ENCODE assay signal across 8 mouse cellular contexts in genomic region chr7:102099760-102100661, GRCm38 (mm10). TPM values are rescaled to one million over a fixed set of nuclear protein-coding genes. Genes with fewer than 3 reads are reported as not detected.
DNase-seq lines count a peak whose midpoint lies in the region; ATAC-seq and TF ChIP-seq lines count a peak whose summit lies in the region.

No protein-coding gene starts in this region.

- H3K9me3 ChIP-seq in CH12.LX (replicated peaks; ENCODE audit: low read length) = no peaks in the 10 kb centered on the region
- H3K9me3 ChIP-seq in heart, embryonic 16.5 days (replicated peaks; ENCODE audit: control insufficient read depth, low read length) = no peaks in the 10 kb centered on the region
- no peaks in the 10 kb centered on the region for H3K9me3 ChIP-seq in stomach, postnatal 0 days (ENCODE audit: control insufficient read depth, low read length)

- H3K4me2 ChIP-seq in CH12.LX (ENCODE audit: insufficient read depth, low read depth, poor library complexity, severe bottlenecking) = peak overlapping the region; percentile 18
- peak overlapping the region; percentile 60 for H3K4me2 ChIP-seq in heart, embryonic 16.5 days (ENCODE audit: low read depth, low read length)
- H3K4me2 ChIP-seq in stomach, postnatal 0 days (replicated peaks; ENCODE audit: low read depth) = peak overlapping the region; percentile 59

- no peak for TF ChIP-seq CTCF in CH12.LX (conservative IDR thresholded peaks at IDR 0.05 in 1 of 2, IDR thresholded peaks at IDR 0.05 in 1 of 2; ENCODE audit: low read depth in 2 of 2, low read length in 2 of 2)
- no peak for TF ChIP-seq CTCF in stomach, postnatal 0 days (IDR thresholded peaks at IDR 0.05; ENCODE audit: low read depth)

- H3K4me3 ChIP-seq in CH12.LX (replicated peaks in 1 of 3; ENCODE audit: low read depth in 2 of 3, low read length in 2 of 3, poor library complexity in 1 of 3) = no peak overlapping the region
- H3K4me3 ChIP-seq in heart, embryonic 16.5 days (ENCODE audit: low read length) = peak overlapping the region; percentile 30
- H3K4me3 ChIP-seq in stomach, postnatal 0 days (ENCODE audit: low read depth, low read length) = peak overlapping the region; percentile 35

- dilution Hi-C loops in CH12.LX (cut with MboI; ENCODE audit: extremely low pct_ligation_motif_present, extremely low pct_unique_long_range_greater_than_20kb, low sequenced_read_pairs) = no loop called here

- H3K36me3 ChIP-seq in CH12.LX (replicated peaks in 1 of 2; ENCODE audit: control insufficient read depth in 1 of 2, insufficient read depth in 1 of 2, low read length in 1 of 2) = peaks cover 0 to 43% of the 10 kb centered on the region in 2 experiments
- no peaks in the 10 kb centered on the region for H3K36me3 ChIP-seq in heart, embryonic 16.5 days (ENCODE audit: control insufficient read depth, insufficient read depth)
- no peaks in the 10 kb centered on the region for H3K36me3 ChIP-seq in stomach, postnatal 0 days (ENCODE audit: control insufficient read depth, insufficient read depth, low read length)

- no peak for TF ChIP-seq EP300 in CH12.LX (IDR thresholded peaks at IDR 0.05; ENCODE audit: low read length)
- no peak for TF ChIP-seq EP300 in stomach, postnatal 0 days (optimal IDR thresholded peaks at IDR 0.05)

- no peaks in the 10 kb centered on the region for H3K79me2 ChIP-seq in CH12.LX (replicated peaks; ENCODE audit: control insufficient read depth, extremely low read depth, insufficient read depth, poor library complexity, severe bottlenecking)

- TF ChIP-seq RAD21 in CH12.LX (IDR thresholded peaks at IDR 0.05; ENCODE audit: low read depth, low read length) = no peak

- H3K9ac ChIP-seq in CH12.LX (ENCODE audit: insufficient read depth, low read depth) = no peak overlapping the region
- peak overlapping the region; percentile 11 for H3K9ac ChIP-seq in heart, embryonic 16.5 days (ENCODE audit: low read length)
- peak overlapping the region; percentile 50 for H3K9ac ChIP-seq in stomach, postnatal 0 days (ENCODE audit: low read length)

- H3K4me1 ChIP-seq in CH12.LX (ENCODE audit: control insufficient read depth in 1 of 2, insufficient read depth in 2 of 2) = peaks cover 0 to 25% of the 10 kb centered on the region in 2 experiments; a peak in 3 of 4 replicates
- peaks cover 17% of the 10 kb centered on the region for H3K4me1 ChIP-seq in heart, embryonic 16.5 days (ENCODE audit: control insufficient read depth, insufficient read depth, low read length)
- no peaks in the 10 kb centered on the region for H3K4me1 ChIP-seq in stomach, postnatal 0 days (replicated peaks; ENCODE audit: control insufficient read depth, insufficient read depth)

- whole genome bisulfite sequencing in heart, embryonic 16.5 days = 6% methylated on average over 30 of the region's 30 CpGs
- WGBS in stomach, postnatal 0 days = 7% methylated on average over 30 of the region's 30 CpGs

- TF ChIP-seq POLR2A in CH12.LX (IDR thresholded peaks at IDR 0.05; ENCODE audit: low read depth, low read length) = no peak

- peak; percentile 55 for ATAC-seq in heart, embryonic 16.5 days (replicated peaks; ENCODE audit: extremely low read depth, insufficient read depth, low FRiP score)
- peak; percentile 78 for ATAC-seq in megakaryocyte progenitor cell, adult 5-6 weeks (replicated peaks; ENCODE audit: poor library complexity)
- ATAC-seq in stomach, postnatal 0 days (ENCODE audit: low FRiP score, low TSS enrichment) = peak; percentile 54

- peak; percentile 29 for DNase-seq in CH12.LX (ENCODE audit: extremely low read depth)
- DNase-seq in embryo, embryonic 11 days = peak; percentile 78
- DNase-seq in kidney, postnatal 14 days = peak; percentile 41
- peak; percentile 36 for DNase-seq in stomach, postnatal 0 days (ENCODE audit: low spot score)
- DNase-seq in right cerebral cortex, postnatal 36 days (ENCODE audit: low spot score in 2 of 2) = no peak
- DNase-seq in left cerebral cortex, adult 8-10 months (ENCODE audit: low spot score in 2 of 2) = no peak

- H3K27me3 ChIP-seq in CH12.LX (replicated peaks) = no peaks in the 10 kb centered on the region
- H3K27me3 ChIP-seq in heart, embryonic 16.5 days (ENCODE audit: control insufficient read depth, insufficient read depth, low read length) = no peaks in the 10 kb centered on the region
- H3K27me3 ChIP-seq in stomach, postnatal 0 days (ENCODE audit: control insufficient read depth, insufficient read depth, low read length) = no peaks in the 10 kb centered on the region

- H3K27ac ChIP-seq in CH12.LX (ENCODE audit: insufficient read depth, low read depth) = no peak overlapping the region
- H3K27ac ChIP-seq in heart, embryonic 16.5 days (ENCODE audit: low read length) = 0 out of 2 replicates have a peak overlapping the region, but pooled peaks have one; percentile 25
- H3K27ac ChIP-seq in stomach, postnatal 0 days (replicated peaks) = no peak overlapping the region

- in situ Hi-C loops in CH12.LX (cut with MboI; ENCODE audit: low pct_ligation_motif_present, low pct_unique_long_range_greater_than_20kb, low sequenced_read_pairs) = no loop called here

TF ChIP-seq in CH12.LX, 34 proteins besides CTCF, POLR2A, EP300 and RAD21:
- TF ChIP-seq TCF12 (IDR thresholded peaks at IDR 0.05; ENCODE audit: low read depth, low read length) (no peak), USF1 (IDR thresholded peaks at IDR 0.05; ENCODE audit: low read depth, low read length) (peak; percentile 69), NRF1 (IDR thresholded peaks at IDR 0.05; ENCODE audit: low read depth, low read length) (no peak), USF2 (conservative IDR thresholded peaks at IDR 0.05; ENCODE audit: low read depth, low read length) (peak; percentile 41; the same call in 1 of the 2 replicates), GABPA (IDR thresholded peaks at IDR 0.05; ENCODE audit: insufficient replicate concordance, low read depth, low read length) (no peak), POLR2AphosphoS2 (IDR thresholded peaks at IDR 0.05; ENCODE audit: low read depth, low read length) (no peak), MAX (IDR thresholded peaks at IDR 0.05; ENCODE audit: low read length) (0 out of 2 replicates have a peak, but pooled peaks have one; percentile 27), E2F4 (IDR thresholded peaks at IDR 0.05; ENCODE audit: insufficient replicate concordance, low read depth, low read length) (no peak), BHLHE40 (IDR thresholded peaks at IDR 0.05; ENCODE audit: low read depth, low read length) (peak; percentile 97)

RNA-seq across cellular contexts. Expression of gene Art1, which starts 1.5 kb away (rescaled TPM):
- total RNA-seq in CH12.LX (2012; rRNA removed) = 0.17 and 0.21 TPM in 2 replicates
- 0.20 and 0.22 TPM in 2 replicates for total RNA-seq in CH12.LX (2014; rRNA removed)
- polyA plus RNA-seq in CH12.LX (2012; ENCODE audit: insufficient read length, low read depth) = 0.40 and 0.67 TPM in 2 replicates
- 3.1 and 5.0 TPM in 2 replicates for polyA plus RNA-seq in heart, embryonic 16.5 days (2015; fragmentation: Nextera tagmentation; extraction: Ambion mirVana)
- total RNA-seq in megakaryocyte progenitor cell, adult 5-6 weeks (2015) = not detected in 2 replicates
- total RNA-seq in megakaryocyte progenitor cell, adult 5-6 weeks (2017) = not detected in 2 replicates
- polyA plus RNA-seq in stomach, postnatal 0 days (2015; fragmentation: Nextera tagmentation; extraction: Ambion mirVana) = 0.25 and 0.38 TPM in 2 replicates
- under 1 TPM in 3 of 4 experiments, not detected in 1; 0.25 to 0.46 (median 0.26) TPM for total RNA-seq in left cerebral cortex, adult 8-10 months (2022)

RNA-seq across cellular contexts. Expression of gene Art5, which starts 9.3 kb away (rescaled TPM):
- total RNA-seq in CH12.LX (2012; rRNA removed) (0.71 and 0.85 TPM in 2 replicates), CH12.LX (2014; rRNA removed) (2.6 and 2.7 TPM in 2 replicates)
- polyA plus RNA-seq in CH12.LX (2012; ENCODE audit: insufficient read length, low read depth) = 3.9 and 4.7 TPM in 2 replicates
- polyA plus RNA-seq in heart, embryonic 16.5 days (2015; fragmentation: Nextera tagmentation; extraction: Ambion mirVana) = 1.4 and 1.9 TPM in 2 replicates
- 0.12 TPM in 1 of 2 replicates, not detected in the other for total RNA-seq in megakaryocyte progenitor cell, adult 5-6 weeks (2015)
- total RNA-seq in megakaryocyte progenitor cell, adult 5-6 weeks (2017) = 0.17 and 0.20 TPM in 2 replicates
- polyA plus RNA-seq in stomach, postnatal 0 days (2015; fragmentation: Nextera tagmentation; extraction: Ambion mirVana) = 0.21 and 0.45 TPM in 2 replicates
- under 1 TPM in 1 of 4 experiments, not detected in 3; 0.33 TPM for total RNA-seq in left cerebral cortex, adult 8-10 months (2022)

RNA-seq across cellular contexts. Expression of gene Chrna10, which starts 16.6 kb away (rescaled TPM):
- total RNA-seq in CH12.LX (2012; rRNA removed) (not detected in 2 replicates), CH12.LX (2014; rRNA removed) (not detected in 2 replicates)
- polyA plus RNA-seq in CH12.LX (2012; ENCODE audit: insufficient read length, low read depth) = not detected in 2 replicates
- 0.24 TPM in 1 of 2 replicates, not detected in the other for polyA plus RNA-seq in heart, embryonic 16.5 days (2015; fragmentation: Nextera tagmentation; extraction: Ambion mirVana)
- total RNA-seq in megakaryocyte progenitor cell, adult 5-6 weeks (2015) = not detected in 2 replicates
- not detected in 2 replicates for total RNA-seq in megakaryocyte progenitor cell, adult 5-6 weeks (2017)
- polyA plus RNA-seq in stomach, postnatal 0 days (2015; fragmentation: Nextera tagmentation; extraction: Ambion mirVana) = 0.04 TPM in 1 of 2 replicates, not detected in the other
- total RNA-seq in left cerebral cortex, adult 8-10 months (2022) = under 1 TPM; 0.46 to 0.99 (median 0.84) TPM

RNA-seq across cellular contexts. Expression of gene Trpc2, which starts 17.1 kb away (rescaled TPM):
- total RNA-seq in CH12.LX (2012; rRNA removed) = 0.17 TPM in 1 of 2 replicates, not detected in the other
- 0.24 TPM in 1 of 2 replicates, not detected in the other for total RNA-seq in CH12.LX (2014; rRNA removed)
- not detected in 2 replicates for polyA plus RNA-seq in CH12.LX (2012; ENCODE audit: insufficient read length, low read depth)
- 0.12 and 0.17 TPM in 2 replicates for polyA plus RNA-seq in heart, embryonic 16.5 days (2015; fragmentation: Nextera tagmentation; extraction: Ambion mirVana)
- total RNA-seq in megakaryocyte progenitor cell, adult 5-6 weeks (2015) = not detected in 2 replicates
- 0.24 TPM in 1 of 2 replicates, not detected in the other for total RNA-seq in megakaryocyte progenitor cell, adult 5-6 weeks (2017)
- polyA plus RNA-seq in stomach, postnatal 0 days (2015; fragmentation: Nextera tagmentation; extraction: Ambion mirVana) = 0.11 TPM in 1 of 2 replicates, not detected in the other
- total RNA-seq in left cerebral cortex, adult 8-10 months (2022) = 1 to 10 TPM in 3 of 4 experiments, under 1 TPM in 1; 0.61 to 2.4 (median 1.3) TPM

RNA-seq across cellular contexts. Expression of gene Xntrpc, which starts 34.5 kb away (rescaled TPM):
- total RNA-seq in CH12.LX (2012; rRNA removed) (1.6 and 1.9 TPM in 2 replicates), CH12.LX (2014; rRNA removed) (0.64 and 0.93 TPM in 2 replicates)
- 1.6 and 1.7 TPM in 2 replicates for polyA plus RNA-seq in CH12.LX (2012; ENCODE audit: insufficient read length, low read depth)
- polyA plus RNA-seq in heart, embryonic 16.5 days (2015; fragmentation: Nextera tagmentation; extraction: Ambion mirVana) = 0.80 and 0.95 TPM in 2 replicates
- total RNA-seq in megakaryocyte progenitor cell, adult 5-6 weeks (2015) = 0.57 and 0.85 TPM in 2 replicates
- 0.34 and 0.92 TPM in 2 replicates for total RNA-seq in megakaryocyte progenitor cell, adult 5-6 weeks (2017)
- polyA plus RNA-seq in stomach, postnatal 0 days (2015; fragmentation: Nextera tagmentation; extraction: Ambion mirVana) = 0.25 and 0.27 TPM in 2 replicates
- total RNA-seq in left cerebral cortex, adult 8-10 months (2022) = 1 to 10 TPM in 3 of 4 experiments, under 1 TPM in 1; 0.63 to 2.4 (median 1.5) TPM

Comparison
In these comparisons a context has a peak if more than half of its experiments do, and no peak if none do; other contexts are left out.
1. DNase-seq: peak in CH12.LX (single experiment), embryo, embryonic 11 days (single experiment), kidney, postnatal 14 days (single experiment) and stomach, postnatal 0 days (single experiment); none in right cerebral cortex, postnatal 36 days (0 of 2) and left cerebral cortex, adult 8-10 months (0 of 2).
2. H3K4me3 ChIP-seq: peak in heart, embryonic 16.5 days (single experiment) and stomach, postnatal 0 days (single experiment); none in CH12.LX (0 of 3).
3. Peak in every context shown above with its lines, with median percentiles within 50 percentile points of each other: H3K4me2 ChIP-seq and ATAC-seq.